Mouse (Mus musculus) adrenal gland, postnatal 10 days (tissue): ENCODE measurements at regions not wholly inside any gene's neighbourhood (a gene's known extent, or its start where the extent isn't known, plus 50 kb on each side); places are given as distances from the start of the nearest gene placed in this dataset.
A peak's percentile ranks its signal among the peaks of the same experiment; 100 is the strongest.
"Not testable (repeated sequence)": the region's sequence is repeated elsewhere in the genome, so short reads cannot be mapped to it uniquely, and the experiment has no call there.

Experiments used
- DNase-seq: peaks from one replicate; pipeline ENCODE4 v3.0.0; 2021; ENCODE audit warnings: mixed read lengths

DNA sequence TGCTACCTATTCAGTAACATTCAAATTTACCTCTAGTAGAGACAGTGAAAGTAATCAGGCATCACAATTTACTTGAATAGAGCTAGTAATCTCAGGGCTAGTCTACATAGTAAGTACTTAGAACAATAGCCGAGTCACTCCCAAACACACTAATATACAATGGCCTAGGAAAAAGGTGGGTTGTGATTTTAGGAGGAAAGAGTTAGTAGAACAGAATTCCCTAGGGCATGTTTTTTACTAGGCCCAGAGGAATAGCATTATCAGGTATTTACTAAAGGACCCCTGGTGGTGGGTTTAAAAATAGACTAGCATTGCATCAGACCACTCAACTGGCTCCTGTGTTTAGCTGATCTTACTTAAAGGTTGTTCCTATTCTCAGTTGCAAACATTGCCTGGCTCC lies 535.8 kb downstream of the Mat2b start:
- not testable (repeated sequence) for DNase-seq

DNA sequence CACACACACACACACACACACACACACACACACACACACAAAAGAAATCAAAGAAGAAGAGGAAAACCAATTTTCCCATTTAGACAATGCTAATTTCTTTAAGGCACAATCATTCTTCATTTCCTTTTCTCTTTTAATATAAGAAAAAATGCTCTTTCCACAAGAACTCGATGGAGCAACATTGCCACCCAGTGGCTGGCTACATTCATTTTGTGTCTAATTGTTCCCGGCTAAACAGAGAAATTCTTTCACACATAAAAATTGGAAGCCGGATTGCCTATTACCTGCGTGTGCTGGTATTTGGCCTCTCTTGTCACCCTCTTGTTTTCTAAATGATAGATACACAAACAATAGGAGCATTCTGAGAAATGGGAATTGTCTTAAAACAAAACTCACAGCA lies 545.7 kb downstream of the Mat2b start:
- peak; percentile 63 for DNase-seq

DNA sequence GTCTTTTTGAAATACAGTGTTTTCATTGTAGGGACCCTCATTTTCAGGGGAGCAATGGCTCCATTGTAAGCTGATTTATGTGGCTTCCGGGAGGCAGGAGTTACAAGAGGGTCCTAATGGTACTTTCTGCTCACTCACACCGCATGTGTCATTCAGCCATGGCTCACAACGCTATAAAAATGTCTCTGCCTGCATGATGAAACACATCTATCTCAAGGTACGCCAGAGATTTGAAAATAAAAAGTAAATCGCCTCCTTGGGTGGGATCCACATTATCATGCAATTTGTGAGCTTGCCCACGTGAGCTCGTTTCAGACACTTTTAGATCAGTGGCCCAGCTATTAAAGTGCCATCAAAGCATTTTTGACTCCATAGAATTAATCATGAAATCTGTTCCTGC lies 557.2 kb downstream of the Mat2b start:
- DNase-seq, result no peak

GRCm38 (mm10) chr11:40102613-40103012 lies 592.4 kb downstream of the Mat2b start:
- no peak for DNase-seq

GRCm38 (mm10) chr11:40074317-40074716 lies 620.7 kb downstream of the Mat2b start:
- no peak for DNase-seq

DNA sequence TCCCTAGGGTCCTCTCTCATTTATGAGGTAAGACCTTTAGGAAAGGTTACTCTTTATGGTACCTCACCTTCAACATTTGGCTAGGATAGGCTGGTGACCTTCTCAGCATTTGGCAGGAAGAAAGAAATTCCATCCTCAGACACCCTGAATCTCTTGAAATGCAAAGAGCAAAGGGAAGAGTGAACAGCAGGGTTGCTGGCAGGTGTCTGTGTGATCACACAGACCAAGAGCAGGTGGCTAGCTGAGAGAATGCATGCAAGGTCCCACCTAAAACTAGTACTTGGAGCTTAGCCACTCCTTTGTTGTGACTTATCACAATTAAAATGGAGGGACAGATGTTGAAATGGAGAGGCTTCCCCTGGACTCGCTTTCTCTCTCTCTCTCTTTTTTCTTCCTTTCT lies 644.5 kb downstream of the Mat2b start:
- no peak for DNase-seq

DNA sequence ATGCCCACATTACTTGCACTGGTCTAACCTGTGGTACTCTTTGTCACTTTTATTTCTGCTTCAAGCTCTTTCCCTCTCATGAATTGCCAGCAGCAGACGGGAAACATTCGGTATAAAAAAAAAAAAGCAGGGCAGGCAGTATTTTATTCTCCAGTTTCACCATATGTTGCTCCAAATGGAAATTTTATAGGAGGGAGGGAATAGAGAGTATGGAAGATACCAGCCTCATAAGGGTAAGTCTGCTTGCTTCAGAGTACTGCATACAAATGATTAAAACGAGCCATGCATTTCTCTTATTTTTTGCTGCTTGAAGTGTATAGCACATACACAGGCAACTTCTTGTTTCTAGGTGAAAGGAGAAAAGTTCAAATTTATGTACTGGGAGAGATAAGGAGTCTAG lies 667.5 kb downstream of the Mat2b start:
- DNase-seq, result no peak

DNA sequence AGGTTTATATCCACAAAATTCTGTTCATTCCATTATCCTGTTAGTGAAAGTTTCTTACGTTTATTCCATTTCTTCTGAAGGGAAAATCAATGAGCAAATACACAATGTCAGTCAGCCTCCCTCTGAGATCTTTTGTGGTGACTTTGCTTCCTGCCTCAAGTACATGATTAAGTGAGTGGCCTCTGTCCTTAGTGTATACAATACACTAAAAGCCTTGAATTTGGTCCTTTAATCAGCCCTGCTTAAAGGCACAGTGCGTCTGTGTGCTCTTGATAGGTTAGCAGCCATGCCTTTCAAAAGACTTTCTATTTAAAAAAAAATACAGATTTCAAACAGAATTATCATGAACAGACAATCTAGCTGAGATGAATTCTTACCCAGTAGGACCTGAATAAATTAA lies 695.5 kb downstream of the Mat2b start:
- DNase-seq, result no peak

GRCm38 (mm10) chr11:39998612-39999011 lies 696.4 kb downstream of the Mat2b start:
- DNase-seq, result no peak

DNA sequence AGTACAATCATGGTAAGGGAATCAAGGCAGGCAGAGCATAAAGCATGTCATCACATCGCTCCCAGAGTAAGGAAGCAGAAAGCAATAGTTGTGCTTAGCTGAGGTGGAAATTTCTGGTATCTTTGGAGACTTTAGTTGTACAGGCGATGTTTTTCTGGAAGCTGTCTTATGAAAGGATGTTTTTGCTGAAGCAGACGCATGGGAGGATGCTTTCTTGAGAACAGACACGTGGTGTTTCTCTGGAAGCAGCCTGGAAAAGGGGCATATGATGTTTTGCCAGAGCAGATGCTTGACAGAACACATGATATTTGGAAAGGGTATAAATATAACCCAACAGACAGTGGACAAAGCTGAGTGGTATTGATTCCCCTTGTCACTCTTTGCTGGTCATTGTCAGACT lies 722.4 kb downstream of the Mat2b start:
- no peak for DNase-seq

DNA sequence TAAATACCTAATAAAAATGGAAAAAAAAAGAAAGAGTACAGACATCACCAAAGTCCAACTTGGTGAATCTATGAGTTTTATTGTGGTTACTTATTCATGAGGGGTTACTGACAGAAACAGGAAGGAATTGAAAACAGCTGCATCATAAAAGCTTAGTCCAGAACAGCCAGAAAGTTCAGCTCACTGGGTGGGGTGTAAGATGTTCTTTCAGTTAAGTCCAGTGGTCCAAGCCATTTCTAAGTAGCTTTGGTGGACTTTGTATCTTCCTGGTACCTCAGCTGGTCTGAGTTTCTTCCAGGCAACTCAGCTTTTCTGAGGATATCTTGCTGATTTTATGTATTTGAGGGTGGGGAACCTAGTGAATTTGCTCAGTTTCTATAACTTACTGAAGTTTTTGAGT lies 731.3 kb downstream of the Mat2b start:
- no peak for DNase-seq

DNA sequence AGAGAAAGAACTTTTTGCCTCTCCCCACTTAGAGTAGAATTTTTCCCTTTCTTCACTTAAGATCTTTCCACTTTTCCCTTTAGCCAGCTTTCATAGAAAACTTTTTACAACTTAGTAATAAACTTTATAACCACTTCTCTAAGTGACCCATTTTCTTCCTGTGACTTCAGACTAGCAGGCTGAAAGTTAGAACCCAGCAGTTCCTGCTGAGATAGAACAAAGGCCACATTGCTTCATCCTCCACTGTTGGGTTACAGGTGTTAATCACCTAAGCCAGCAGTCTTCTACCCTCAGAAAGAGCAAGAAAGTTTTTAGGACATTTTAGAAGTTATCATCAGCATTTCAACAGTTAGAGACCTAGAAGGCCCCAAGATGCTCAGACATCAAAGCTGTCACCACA lies 740.6 kb downstream of the Mat2b start:
- no peak for DNase-seq

DNA sequence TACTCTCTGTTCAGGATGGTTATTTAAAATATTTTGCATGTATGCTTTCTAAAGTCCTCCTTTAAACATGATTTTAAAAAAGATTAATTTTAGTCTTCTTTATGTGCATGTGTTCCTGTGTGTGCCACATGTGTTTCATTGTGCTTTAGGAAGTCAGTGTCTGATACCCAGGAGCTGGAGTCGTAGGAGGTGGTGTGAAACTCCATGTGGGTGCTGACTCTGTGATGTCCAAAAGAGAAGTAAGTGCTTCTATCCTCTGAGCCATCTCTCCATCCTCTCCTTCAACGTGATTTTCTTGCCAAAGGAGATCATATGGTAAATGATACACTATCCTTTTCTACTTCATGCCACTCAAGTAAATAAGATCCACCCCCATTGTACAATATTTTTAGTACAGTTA lies 750.8 kb downstream of the Mat2b start:
- no peak for DNase-seq

DNA sequence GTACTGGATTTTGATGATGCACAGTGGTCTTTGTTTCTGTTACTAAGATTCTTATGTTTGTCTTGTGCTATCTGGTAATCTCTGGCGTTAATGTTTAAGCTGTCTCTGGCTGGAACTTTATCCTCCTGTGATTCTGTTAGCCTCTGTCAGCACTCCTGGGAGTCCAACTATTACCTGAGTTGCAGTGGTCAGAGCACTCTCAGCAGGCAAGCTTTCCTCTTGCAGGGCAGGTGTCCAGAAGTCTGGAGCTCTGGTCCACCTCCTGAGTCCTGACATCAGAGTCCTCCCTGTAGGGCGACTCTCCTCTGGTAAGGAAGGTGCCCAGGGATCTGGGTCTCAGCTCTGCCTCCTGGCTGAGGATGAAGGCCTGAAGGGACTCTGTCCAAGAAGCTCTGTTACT lies 760.8 kb downstream of the Mat2b start:
- no peak for DNase-seq

DNA sequence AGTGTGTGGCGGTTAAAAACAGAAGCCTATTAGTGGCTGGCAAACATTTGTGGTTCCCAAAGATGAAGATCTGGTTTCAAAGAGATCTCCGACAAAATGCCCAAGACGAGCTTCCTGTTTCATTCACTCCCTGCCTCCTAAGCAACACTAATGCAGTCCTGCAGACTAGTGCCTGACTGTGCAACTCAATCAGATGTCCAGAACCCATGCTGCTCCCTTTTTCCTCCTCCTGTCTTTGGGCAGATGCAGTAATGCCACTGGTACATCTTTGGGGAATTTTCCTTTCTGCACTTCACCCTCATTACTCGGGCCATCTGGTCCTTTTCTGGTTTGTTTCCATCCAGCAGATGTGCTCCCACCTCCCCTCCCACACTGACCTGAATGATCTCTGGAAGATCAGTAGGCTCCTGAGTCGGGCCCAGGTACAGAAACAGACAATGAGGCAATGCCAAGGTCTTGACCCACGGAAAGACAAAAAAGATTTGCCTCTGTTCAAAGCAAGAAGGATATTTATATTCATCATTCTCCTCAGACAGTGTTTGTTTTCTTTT lies 771.0 kb downstream of the Mat2b start:
- no peak for DNase-seq

DNA sequence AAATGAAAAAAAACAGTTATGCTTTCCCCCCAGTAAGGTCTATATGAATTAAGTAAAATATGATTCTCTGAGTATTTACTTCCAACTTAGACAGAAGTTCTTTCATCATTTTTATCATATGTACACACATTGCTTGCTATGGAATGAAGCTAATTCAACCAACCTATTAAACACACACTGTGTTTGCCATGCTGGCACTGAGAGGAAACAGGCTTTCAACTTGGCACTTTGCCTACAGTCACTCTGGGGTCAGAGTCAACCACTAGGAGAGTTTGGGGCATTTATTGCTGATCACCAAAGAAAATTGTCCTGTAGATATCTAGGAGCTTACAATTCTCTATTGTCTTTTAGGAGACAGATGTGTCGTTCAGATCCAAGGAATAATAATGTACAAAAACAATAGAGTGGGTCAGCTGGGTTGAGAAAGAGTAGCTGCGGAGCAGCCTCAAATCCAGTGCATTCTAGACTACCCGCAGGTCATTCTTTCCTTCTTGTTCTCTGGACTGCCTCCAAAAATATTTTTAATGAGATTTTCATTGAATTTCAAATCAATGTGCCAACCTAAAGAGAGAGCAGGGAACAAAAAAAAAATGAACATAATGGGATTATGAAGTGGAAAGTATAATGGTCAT lies 777.2 kb downstream of the Mat2b start:
- no peak for DNase-seq

DNA sequence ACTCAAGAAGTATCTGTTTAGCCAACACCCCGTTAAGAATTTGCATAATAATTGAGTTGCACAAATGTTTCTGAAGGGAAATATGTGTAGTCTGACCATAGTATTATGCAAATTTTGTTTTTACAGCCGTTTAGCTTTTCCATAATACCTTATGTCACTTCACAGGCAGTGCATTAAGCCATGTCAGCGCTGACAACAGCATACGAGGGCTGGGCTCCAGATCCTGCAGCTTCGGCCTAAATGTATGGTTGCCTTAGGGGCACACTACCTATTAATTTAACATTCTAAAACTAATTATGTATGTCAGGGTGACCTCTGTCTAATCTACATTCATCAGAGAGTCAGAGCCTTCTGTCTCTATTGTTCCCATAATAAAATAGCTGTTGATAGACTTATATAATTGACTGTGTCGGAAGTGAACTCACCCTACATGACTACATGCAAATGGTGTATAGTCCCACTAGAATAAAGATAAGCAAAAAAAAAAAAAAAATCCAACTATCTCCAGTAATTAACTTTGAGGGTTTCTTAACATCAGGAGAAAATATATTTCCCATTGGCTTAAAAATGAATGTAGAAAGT lies 795.3 kb downstream of the Mat2b start:
- DNase-seq, result no peak

GRCm38 (mm10) chr11:39883305-39883704 lies 811.7 kb downstream of the Mat2b start:
- no peak for DNase-seq

- DNase-seq, result no peak
Observed at GRCm38 (mm10) chr11:39868451-39868979, 826.5 kb downstream of the Mat2b start.
